Mouse (Mus musculus) brown adipose tissue, adult 24 weeks (tissue): ENCODE results near the gene Armcx4. TPM values are rescaled to one million over a fixed set of nuclear protein-coding genes. Genes with fewer than 3 reads are reported as not detected.
A peak's percentile ranks its signal among the peaks of the same experiment; 100 is the strongest.
"Not testable (repeated sequence)": the region's sequence is repeated elsewhere in the genome, so short reads cannot be mapped to it uniquely, and the experiment has no call there.

ENCODE experiments used
- H3K27ac ChIP-seq: fragments of 200-500 bp; replicated peaks from 2 replicates; pipeline ENCODE4 v1.5.1; 2012; ENCODE audit warnings: low read depth, mild to moderate bottlenecking, low read length
- H3K4me1 ChIP-seq: fragments of 200-500 bp; 2 replicates; pipeline ENCODE4 v1.6.1; 2012; ENCODE audit warnings: low read length, mixed read lengths; ENCODE audit not compliant: control insufficient read depth, insufficient read depth, insufficient read length
- H3K4me3 ChIP-seq: fragments of 200-500 bp; 2 replicates; pipeline ENCODE4 v1.5.1; 2012; ENCODE audit warnings: low read depth, mild to moderate bottlenecking, low read length, moderate library complexity; ENCODE audit not compliant: insufficient read depth
- polyA plus RNA-seq: library from polyadenylated mRNA; stranded (reverse); fragments of >200 nt; gene quantifications from 2 replicates; pipeline ENCODE4 v1.2.4, GENCODE M21; 2012; ENCODE audit not compliant: missing spikeins, insufficient read depth, insufficient read length

Armcx4 gene
- polyA plus RNA-seq, 1 experiment = 0.40 TPM

GRCm38 (mm10) chrX:134717752-134718308 is 31.5 kb downstream of the Armcx4 start, which contains the start of gene Armcx1:
TSS of gene Armcx1 (plus strand) at chrX:134717963.
- H3K4me3 ChIP-seq = peak within 1 kb of the TSS; percentile 59
- H3K4me1 ChIP-seq = no peaks in the 10 kb centered on the region
- H3K27ac ChIP-seq = peak within 1 kb of the TSS; percentile 26; the same call in 1 of the 2 replicates

DNA sequence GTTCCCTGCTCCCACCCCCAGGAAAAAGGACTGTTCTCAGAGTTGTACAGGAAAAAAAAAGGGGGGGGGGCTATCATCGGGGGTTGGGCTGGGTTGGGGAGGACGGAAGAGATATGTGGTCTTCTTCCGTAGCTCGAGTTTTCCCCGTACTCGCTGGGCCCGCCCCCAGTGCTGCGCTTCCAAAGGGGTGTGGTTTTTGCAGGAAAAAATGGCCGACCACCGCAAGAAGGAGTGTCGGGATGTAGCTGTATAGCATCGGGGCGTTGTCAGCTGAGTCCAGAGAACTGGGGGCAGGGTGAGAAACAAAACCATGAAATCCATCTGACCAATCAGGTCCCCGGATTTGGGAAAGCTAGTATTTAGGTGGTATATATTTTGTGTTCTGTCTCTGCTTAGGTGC is 32.2 kb downstream of the Armcx4 start:
- Histone ChIP-seq H3K27ac (no peak overlapping the region), H3K4me1 (no peaks in the 10 kb centered on the region), H3K4me3 (peak overlapping the region; percentile 59)

DNA sequence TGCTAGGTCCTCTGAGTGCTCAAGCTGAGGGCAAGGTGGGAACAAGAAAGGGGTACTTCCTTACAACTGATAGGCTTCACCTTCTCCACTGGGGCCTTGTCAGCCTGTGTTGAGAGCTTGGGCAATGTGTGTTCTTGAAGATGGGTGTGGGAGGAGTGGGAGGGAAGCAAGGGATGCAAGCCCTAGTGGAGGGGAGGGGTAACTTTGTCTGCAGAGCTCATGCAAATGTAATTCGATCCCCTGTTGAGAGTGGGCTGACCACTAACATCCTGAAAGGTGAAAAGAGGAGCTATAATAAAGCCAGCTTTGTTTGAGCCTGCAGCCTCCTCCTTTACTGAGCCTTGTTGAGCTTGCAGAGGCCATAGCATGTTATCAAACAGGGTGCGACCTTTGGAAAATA is 37.4 kb downstream of the Armcx4 start:
- not testable (repeated sequence) for H3K4me1 ChIP-seq, H3K4me3 ChIP-seq, H3K27ac ChIP-seq

DNA sequence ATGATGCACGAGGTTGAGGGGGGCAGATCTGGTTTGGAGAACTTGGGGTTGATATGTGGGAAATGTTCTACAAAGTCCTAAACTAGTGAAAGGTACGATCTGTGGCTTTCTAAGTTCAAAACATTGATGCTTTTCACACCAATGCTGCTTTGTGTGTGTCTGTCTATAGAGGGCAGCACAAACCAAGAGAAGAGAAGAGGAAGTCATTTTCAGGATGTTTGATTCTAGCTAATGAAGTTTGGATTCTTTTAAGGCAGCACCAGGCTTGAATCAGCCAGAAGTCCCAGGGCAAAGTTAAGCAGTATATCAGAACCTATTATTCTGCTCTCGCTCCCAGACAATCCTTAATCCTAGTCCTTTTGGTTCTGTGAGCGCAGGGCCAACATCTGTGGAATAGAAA is 43.5 kb downstream of the Armcx4 start:
- Histone ChIP-seq H3K4me1 (no peaks in the 10 kb centered on the region), H3K4me3 (no peak overlapping the region), H3K27ac (no peak overlapping the region)

GRCm38 (mm10) chrX:134737796-134738195 is 51.5 kb downstream of the Armcx4 start:
- Histone ChIP-seq H3K4me1 (no peaks in the 10 kb centered on the region), H3K27ac (no peak overlapping the region), H3K4me3 (no peak overlapping the region)

GRCm38 (mm10) chrX:134739160-134739559 is 52.8 kb downstream of the Armcx4 start:
- no peaks in the 10 kb centered on the region for H3K4me1 ChIP-seq
- H3K27ac ChIP-seq = no peak overlapping the region
- H3K4me3 ChIP-seq = no peak overlapping the region

GRCm38 (mm10) chrX:134741862-134742261 is 55.5 kb downstream of the Armcx4 start:
- Histone ChIP-seq H3K27ac (no peak overlapping the region), H3K4me3 (no peak overlapping the region)

More at GRCm38 (mm10) chrX:134741862-134742261, 55.5 kb downstream of the Armcx4 start:
- no peaks in the 10 kb centered on the region for H3K4me1 ChIP-seq

Other genes with a start within 250 kb of the Armcx4 start
- gene Taf7l, start 210.0 kb upstream of the Armcx4 start, polyA plus RNA-seq = not detected in 2 replicates
- 54.9 and 72.7 TPM in 2 replicates for gene Timm8a1, start 144.7 kb upstream of the Armcx4 start, polyA plus RNA-seq
- 0.79 and 1.4 TPM in 2 replicates for gene Btk, start 102.9 kb upstream of the Armcx4 start, polyA plus RNA-seq
- gene Rpl36a, start 100.9 kb upstream of the Armcx4 start, polyA plus RNA-seq = 283 and 306 TPM in 2 replicates
- 3.0 and 5.2 TPM in 2 replicates for gene Gla, start 85.4 kb upstream of the Armcx4 start, polyA plus RNA-seq
- gene Hnrnph2, start 85.3 kb upstream of the Armcx4 start, polyA plus RNA-seq = 44.5 and 46.4 TPM in 2 replicates
- 4.3 and 8.5 TPM in 2 replicates for gene Armcx1, start 31.4 kb downstream of the Armcx4 start, polyA plus RNA-seq
- gene Armcx6, start 64.9 kb downstream of the Armcx4 start, polyA plus RNA-seq = 0.67 TPM in 1 of 2 replicates, not detected in the other
- gene Armcx3, start 70.1 kb downstream of the Armcx4 start, polyA plus RNA-seq = 11.7 and 16.5 TPM in 2 replicates
- 2.4 and 3.0 TPM in 2 replicates for gene Armcx2, start 122.7 kb downstream of the Armcx4 start, polyA plus RNA-seq